Mouse (Mus musculus): ENCODE measurements around the gene Dvl1.

GRCm38 (mm10) chr4:155802075-155802474 lies 45.1 kb upstream of the Dvl1 start:
- no peak for TF ChIP-seq CTCF (IDR thresholded peaks at IDR 0.05; ENCODE audit: extremely low read depth, insufficient read depth, insufficient read length, insufficient replicate concordance)
- no peak for TF ChIP-seq POLR2A (IDR thresholded peaks at IDR 0.05; ENCODE audit: low read depth, low read length)

All from spleen, adult 2 months (tissue).